Mouse (Mus musculus) ES-Bruce4 (cell line): ENCODE data around the gene Gm49320. TPM values are rescaled to one million over a fixed set of nuclear protein-coding genes. Genes with fewer than 3 reads are reported as not detected.
A peak's percentile ranks its signal among the peaks of the same experiment; 100 is the strongest.

ENCODE experiments used
- H3K27ac ChIP-seq: 2 replicates; pipeline ENCODE4 v1.5.1; 2012; ENCODE audit warnings: low read length, inconsistent platforms; ENCODE audit not compliant: insufficient read depth
- H3K27me3 ChIP-seq: 2 replicates; pipeline ENCODE4 v1.6.1; 2012; ENCODE audit warnings: mild to moderate bottlenecking, low read length, inconsistent platforms; ENCODE audit not compliant: control insufficient read depth, poor library complexity, insufficient read depth, severe bottlenecking
- H3K36me3 ChIP-seq: 2 replicates; pipeline ENCODE4 v1.6.1; 2012; ENCODE audit warnings: inconsistent platforms, mild to moderate bottlenecking, low read length, moderate library complexity; ENCODE audit not compliant: control insufficient read depth, poor library complexity, insufficient read depth, severe bottlenecking
- H3K4me1 ChIP-seq: one replicate; pipeline ENCODE4 v1.8.1; 2011; ENCODE audit warnings: low read length; ENCODE audit not compliant: control insufficient read depth, insufficient read depth
- H3K4me3 ChIP-seq: 2 replicates; pipeline ENCODE4 v1.5.1; 2011; ENCODE audit warnings: low read depth, mild to moderate bottlenecking, low read length
- H3K9ac ChIP-seq: 2 replicates; pipeline ENCODE4 v1.6.1; 2012; ENCODE audit warnings: low read depth, mild to moderate bottlenecking, inconsistent platforms; ENCODE audit not compliant: poor library complexity, severe bottlenecking
- H3K9me3 ChIP-seq: replicated peaks from 2 replicates; pipeline ENCODE4 v1.6.1; 2012; ENCODE audit warnings: mild to moderate bottlenecking, low read length, inconsistent platforms; ENCODE audit not compliant: control insufficient read depth, poor library complexity, insufficient read depth, severe bottlenecking
- CTCF ChIP-seq: IDR thresholded peaks from one replicate; pipeline ENCODE4 v1.8.1; 2011; ENCODE audit warnings: low read depth, low read length
- EP300 ChIP-seq: IDR thresholded peaks from 2 replicates; pipeline ENCODE4 v1.6.1; 2011; ENCODE audit warnings: low read depth, low read length; ENCODE audit not compliant: insufficient read depth
- POLR2A ChIP-seq: IDR thresholded peaks from one replicate; pipeline ENCODE4 v1.8.1; 2011; ENCODE audit warnings: low read length; ENCODE audit not compliant: insufficient read depth
- polyA plus RNA-seq: library from polyadenylated mRNA; stranded (reverse); fragments of >200 nt; gene quantifications from 2 replicates; pipeline ENCODE4 v1.2.4, GENCODE M21; 2011; ENCODE audit warnings: low read depth; ENCODE audit not compliant: missing spikeins, insufficient read depth, insufficient read length

Gm49320 gene
- polyA plus RNA-seq, 1 experiment, result 0.33 TPM

GRCm38 (mm10) chr8:4275275-4276110 is 36.8 kb downstream of the Gm49320 start, which contains the start of gene Timm44:
Gene Timm44 (minus strand): TSS chr8:4275913.
- Histone ChIP-seq H3K4me3 (peak within 1 kb of the TSS; percentile 99), H3K27ac (peak within 1 kb of the TSS; percentile 74), H3K27me3 (no peaks in the 10 kb centered on the region), H3K4me1 (no peaks in the 10 kb centered on the region), H3K9me3 (no peaks in the 10 kb centered on the region), H3K9ac (peak within 1 kb of the TSS; percentile 90), H3K36me3 (peaks cover 26% of the 10 kb centered on the region)
- TF ChIP-seq POLR2A (no peak), EP300 (0 out of 2 replicates have a peak, but pooled peaks have one; percentile 52)

DNA sequence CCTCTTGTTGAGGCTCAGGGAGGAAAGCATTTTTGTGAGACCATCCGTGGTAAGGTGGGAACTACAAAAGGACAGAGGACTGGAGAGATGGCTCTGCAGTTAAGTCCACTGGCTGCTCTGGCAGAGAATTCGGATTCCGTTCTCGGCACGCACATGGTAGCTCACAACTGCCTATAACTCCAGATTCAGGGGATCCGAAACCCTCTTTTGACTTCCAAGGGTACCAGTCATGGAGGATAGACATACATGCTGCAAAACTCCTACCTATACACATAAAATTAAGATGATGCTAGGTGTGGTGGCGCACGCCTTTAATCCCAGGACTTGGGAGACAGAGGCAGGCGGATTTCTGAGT is 37.4 kb downstream of the Gm49320 start:
- Histone ChIP-seq H3K4me3 (peak overlapping the region; percentile 99), H3K27ac (peak overlapping the region; percentile 74), H3K9ac (peak overlapping the region; percentile 90), H3K4me1 (no peaks in the 10 kb centered on the region), H3K27me3 (no peaks in the 10 kb centered on the region), H3K36me3 (peaks cover 21% of the 10 kb centered on the region), H3K9me3 (no peaks in the 10 kb centered on the region)
- TF ChIP-seq CTCF, result no peak
- TF ChIP-seq EP300, result no peak
- no peak for TF ChIP-seq POLR2A

- H3K27ac ChIP-seq, result no peak overlapping the region
- peaks cover 94% of the 10 kb centered on the region for H3K36me3 ChIP-seq
- H3K4me3 ChIP-seq, result no peak overlapping the region
- TF ChIP-seq EP300 (no peak), CTCF (peak; percentile 0)
- no peaks in the 10 kb centered on the region for H3K4me1 ChIP-seq
- no peaks in the 10 kb centered on the region for H3K9me3 ChIP-seq
- no peak overlapping the region for H3K9ac ChIP-seq
- H3K27me3 ChIP-seq, result no peaks in the 10 kb centered on the region
These were observed 54.1 kb downstream of the Gm49320 start for GRCm38 (mm10) chr8:4292738-4293137.

DNA sequence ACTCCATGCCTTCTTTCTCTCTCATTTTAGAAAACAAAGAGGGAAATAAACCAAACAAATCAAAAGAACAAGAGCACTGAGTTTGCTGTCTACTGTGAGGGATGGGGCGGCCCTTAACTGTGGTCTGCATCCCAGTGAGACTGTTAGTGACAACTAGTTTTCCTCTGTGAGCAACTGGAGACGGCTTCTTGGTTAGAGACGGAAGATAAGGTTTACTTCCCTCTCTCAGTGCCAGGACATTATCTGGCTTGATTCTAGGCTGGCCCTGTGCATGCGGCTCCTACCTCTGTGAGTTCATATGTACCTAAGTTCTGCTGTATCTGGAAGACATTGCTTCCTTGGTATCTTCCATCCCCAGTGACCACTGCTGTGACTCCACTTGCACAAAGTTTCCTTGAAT is 59.2 kb downstream of the Gm49320 start:
- no peak overlapping the region for H3K9ac ChIP-seq
- no peak for TF ChIP-seq EP300
- TF ChIP-seq CTCF, result no peak
- TF ChIP-seq POLR2A, result no peak
- H3K4me3 ChIP-seq, result no peak overlapping the region
- H3K9me3 ChIP-seq, result no peaks in the 10 kb centered on the region
- no peaks in the 10 kb centered on the region for H3K27me3 ChIP-seq
- peaks cover 95% of the 10 kb centered on the region for H3K36me3 ChIP-seq
- H3K4me1 ChIP-seq, result no peaks in the 10 kb centered on the region
- H3K27ac ChIP-seq, result no peak overlapping the region

Other genes starting within 250 kb of the Gm49320 start
- gene Cd209f, start 133.0 kb upstream of the Gm49320 start, polyA plus RNA-seq, result not detected in 2 replicates
- gene Cd209g, start 104.8 kb upstream of the Gm49320 start, polyA plus RNA-seq, result not detected in 2 replicates
- gene Evi5l, start 72.3 kb upstream of the Gm49320 start, polyA plus RNA-seq, result 4.1 and 5.7 TPM in 2 replicates
- 7.2 and 10.7 TPM in 2 replicates for gene Prr36, start 21.4 kb upstream of the Gm49320 start, polyA plus RNA-seq
- 1.0 and 1.4 TPM in 2 replicates for gene Lrrc8e, start 12.0 kb upstream of the Gm49320 start, polyA plus RNA-seq
- 56.9 and 62.1 TPM in 2 replicates for gene Map2k7, start 125 bp upstream of the Gm49320 start, polyA plus RNA-seq
- 4.2 and 5.6 TPM in 2 replicates for gene Tgfbr3l, start 9.3 kb downstream of the Gm49320 start, polyA plus RNA-seq
- gene Snapc2, start 14.2 kb downstream of the Gm49320 start, polyA plus RNA-seq, result 26.8 and 29.0 TPM in 2 replicates
- 21.6 and 25.0 TPM in 2 replicates for gene Ctxn1, start 20.4 kb downstream of the Gm49320 start, polyA plus RNA-seq
- 99.1 and 103 TPM in 2 replicates for gene Timm44, start 37.0 kb downstream of the Gm49320 start, polyA plus RNA-seq
- gene Ccl25, start 86.3 kb downstream of the Gm49320 start, polyA plus RNA-seq, result 35.1 and 40.2 TPM in 2 replicates
- 118 and 123 TPM in 2 replicates for gene Elavl1, start 86.5 kb downstream of the Gm49320 start, polyA plus RNA-seq